Mouse (Mus musculus): ENCODE measurements around the gene Btd.

Gene Btd

GRCm38 (mm10) chr14:31664903-31665565, 24.2 kb downstream of the Btd start:
- peak in 1 of 2 experiments; percentile 6 for DNase-seq (ENCODE audit: low spot score in 2 of 2)

GRCm38 (mm10) chr14:31665566-31665940, 24.7 kb downstream of the Btd start:
- DNase-seq (ENCODE audit: low spot score in 2 of 2): no peak

- no peak for DNase-seq (ENCODE audit: low spot score in 2 of 2)
These were observed 26.3 kb downstream of the Btd start for GRCm38 (mm10) chr14:31666931-31667705.

GRCm38 (mm10) chr14:31667741-31668140, 26.9 kb downstream of the Btd start:
- DNase-seq (ENCODE audit: low spot score in 2 of 2): no peak

- DNase-seq (ENCODE audit: low spot score in 2 of 2): no peak
These were observed 27.5 kb downstream of the Btd start for GRCm38 (mm10) chr14:31668326-31668725.

GRCm38 (mm10) chr14:31669161-31669611, 28.4 kb downstream of the Btd start:
- peak; percentile 73 to 82 for DNase-seq (ENCODE audit: low spot score in 2 of 2)

- no peak for DNase-seq (ENCODE audit: low spot score in 2 of 2)
These were observed 29.0 kb downstream of the Btd start for GRCm38 (mm10) chr14:31669642-31670490.

GRCm38 (mm10) chr14:31671635-31672320, 30.9 kb downstream of the Btd start:
- no peak for DNase-seq (ENCODE audit: low spot score in 2 of 2)

GRCm38 (mm10) chr14:31680656-31681055, 39.8 kb downstream of the Btd start:
- no peak for DNase-seq (ENCODE audit: low spot score in 2 of 2)

GRCm38 (mm10) chr14:31681291-31681690, 40.5 kb downstream of the Btd start:
- DNase-seq (ENCODE audit: low spot score in 2 of 2): no peak

GRCm38 (mm10) chr14:31681931-31682555, 41.2 kb downstream of the Btd start:
- DNase-seq (ENCODE audit: low spot score in 2 of 2): no peak

GRCm38 (mm10) chr14:31683610-31684009, 42.8 kb downstream of the Btd start:
- no peak for DNase-seq (ENCODE audit: low spot score in 2 of 2)

GRCm38 (mm10) chr14:31684343-31685040, 43.7 kb downstream of the Btd start:
- DNase-seq (ENCODE audit: low spot score in 2 of 2): no peak

GRCm38 (mm10) chr14:31685680-31686079, 44.9 kb downstream of the Btd start:
- no peak for DNase-seq (ENCODE audit: low spot score in 2 of 2)

- DNase-seq (ENCODE audit: low spot score in 2 of 2): no peak
These were observed 45.4 kb downstream of the Btd start for GRCm38 (mm10) chr14:31686231-31686630.

- no peak for DNase-seq (ENCODE audit: low spot score in 2 of 2)
These were observed 51.7 kb downstream of the Btd start for GRCm38 (mm10) chr14:31692536-31692935.

GRCm38 (mm10) chr14:31696206-31696984, 55.6 kb downstream of the Btd start:
- no peak for DNase-seq (ENCODE audit: low spot score in 2 of 2)

- DNase-seq (ENCODE audit: low spot score in 2 of 2): no peak
These were observed 56.1 kb downstream of the Btd start for GRCm38 (mm10) chr14:31696985-31697303.

GRCm38 (mm10) chr14:31697346-31697745, 56.5 kb downstream of the Btd start:
- DNase-seq (ENCODE audit: low spot score in 2 of 2): no peak

GRCm38 (mm10) chr14:31697755-31698154, 56.9 kb downstream of the Btd start:
- no peak for DNase-seq (ENCODE audit: low spot score in 2 of 2)

Data from urinary bladder, postnatal 36 days (tissue).